13 mouse cellular contexts compared by ENCODE assay signal in the genomic region with DNA sequence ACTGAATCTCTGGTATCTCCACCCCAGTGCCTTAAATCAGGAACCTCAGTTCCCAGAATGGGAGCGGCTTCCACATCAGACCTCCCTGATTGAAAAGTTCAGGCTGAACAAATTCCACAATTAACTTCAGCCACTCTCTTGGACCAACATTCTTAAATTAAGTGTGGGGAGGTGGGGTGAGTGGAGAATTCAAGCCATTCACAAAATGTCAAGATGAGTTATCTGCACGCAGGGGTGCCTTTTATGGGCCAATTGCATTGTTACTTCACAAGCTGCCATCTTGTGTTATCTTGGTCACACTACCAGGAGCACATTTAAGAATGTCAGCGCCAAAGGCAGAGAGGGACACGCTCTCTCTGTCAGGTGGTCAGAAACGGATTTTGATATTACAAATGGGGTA.
"Had no signal": no experiment of that assay in that cellular context is flagged by ENCODE, and none has a peak within 500 bp of the region (broad histone marks: within the 10 kb centered on the region; RNA-seq: fewer than 3 reads in every experiment).

No protein-coding gene starts in this region.

- H3K9ac ChIP-seq: limb, embryonic 13.5 days; liver, embryonic 14.5 days; neural tube, embryonic 12.5 days had no signal

- H3K27ac ChIP-seq: layer of hippocampus, adult 2 months; limb, embryonic 13.5 days; liver, embryonic 14.5 days; neural tube, embryonic 12.5 days; stomach, postnatal 0 days had no signal

- H3K36me3 ChIP-seq: limb, embryonic 13.5 days; neural tube, embryonic 12.5 days had no signal

- H3K4me1 ChIP-seq: limb, embryonic 13.5 days; neural tube, embryonic 12.5 days had no signal

- DNase-seq: kidney, adult 8-10 months; kidney, postnatal 4 days; left cerebral cortex, postnatal 4 days; lung, adult 18-20 months; thymus, adult 18-20 months; thymus, postnatal 14 days had no signal

- H3K4me3 ChIP-seq: layer of hippocampus, adult 2 months; limb, embryonic 13.5 days; neural tube, embryonic 12.5 days had no signal

- ATAC-seq: intestine, postnatal 0 days; midbrain, embryonic 16.5 days had no signal

- H3K27me3 ChIP-seq: limb, embryonic 13.5 days had no signal

- H3K4me2 ChIP-seq: limb, embryonic 13.5 days; neural tube, embryonic 12.5 days had no signal

- H3K9me3 ChIP-seq: limb, embryonic 13.5 days; neural tube, embryonic 12.5 days had no signal
